Comparison of ENCODE assay signal across 9 mouse cellular contexts in the genomic region with DNA sequence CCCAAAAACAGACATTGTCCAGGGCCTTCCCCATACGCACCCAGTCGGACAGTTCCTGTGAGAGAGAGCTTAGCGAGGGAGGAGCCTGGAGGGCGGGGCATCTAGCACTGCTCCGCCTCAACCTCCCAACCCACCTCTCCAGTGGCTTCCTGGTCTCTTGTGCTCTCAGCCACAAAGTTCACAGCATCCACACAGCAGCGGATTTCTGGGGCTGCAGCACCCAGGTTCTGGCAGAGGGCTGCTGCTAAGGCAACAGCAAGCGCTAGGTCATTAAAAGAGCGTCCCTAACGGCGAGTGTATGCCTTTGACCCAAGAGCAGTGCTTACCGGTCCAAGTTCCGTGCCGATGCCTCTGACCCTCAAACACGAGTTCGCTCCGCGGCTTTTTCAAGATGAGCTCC. TPM values are rescaled to one million over a fixed set of nuclear protein-coding genes. Genes with fewer than 3 reads are reported as not detected.
DNase-seq lines count a peak whose midpoint lies in the region; ATAC-seq and TF ChIP-seq lines count a peak whose summit lies in the region.
"Had no signal": no experiment of that assay in that cellular context is flagged by ENCODE, and none has a peak within 500 bp of the region (broad histone marks: within the 10 kb centered on the region; RNA-seq: fewer than 3 reads in every experiment).

No protein-coding gene starts in this region.

- no peaks in the 10 kb centered on the region; the same call in 1 of the 2 replicates for H3K4me1 ChIP-seq in bone marrow, adult 2 months (ENCODE audit: control insufficient read depth, insufficient read depth, low read length)
- H3K4me1 ChIP-seq in forebrain, embryonic 12.5 days: peaks cover 12% of the 10 kb centered on the region
- peaks cover 15% of the 10 kb centered on the region for H3K4me1 ChIP-seq in limb, embryonic 12.5 days (replicated peaks)
- peaks cover 13% of the 10 kb centered on the region for H3K4me1 ChIP-seq in midbrain, embryonic 12.5 days
- H3K4me1 ChIP-seq in stomach, embryonic 15.5 days: peaks cover 11% of the 10 kb centered on the region

- peaks cover 35% of the 10 kb centered on the region for H3K36me3 ChIP-seq in forebrain, embryonic 12.5 days (replicated peaks)
- peaks cover 38% of the 10 kb centered on the region for H3K36me3 ChIP-seq in limb, embryonic 12.5 days
- peaks cover 34% of the 10 kb centered on the region for H3K36me3 ChIP-seq in midbrain, embryonic 12.5 days
- peaks cover 20% of the 10 kb centered on the region for H3K36me3 ChIP-seq in stomach, embryonic 15.5 days

- DNase-seq in ES-CJ7 (ENCODE audit: low read depth, low spot score): peak; percentile 76
- DNase-seq in heart, postnatal 4 days: peak; percentile 63
- DNase-seq in frontal cortex, adult 2 months (ENCODE audit: extremely low spot score in 1 of 2, low spot score in 1 of 2): no peak

- ATAC-seq in forebrain, embryonic 12.5 days (ENCODE audit: low FRiP score): peak; percentile 36; the same call in 1 of the 2 replicates
- ATAC-seq in limb, embryonic 12.5 days (ENCODE audit: insufficient number of reproducible peaks, insufficient read depth, low FRiP score, low TSS enrichment, low read depth): peak; percentile 75
- ATAC-seq in midbrain, embryonic 12.5 days (ENCODE audit: low FRiP score, low read depth): no peak
- peak; percentile 87 for ATAC-seq in stomach, embryonic 15.5 days (ENCODE audit: insufficient read depth, low FRiP score, low read depth)

- H3K4me2 ChIP-seq in forebrain, embryonic 12.5 days: peak overlapping the region; percentile 57
- H3K4me2 ChIP-seq in limb, embryonic 12.5 days: peak overlapping the region; percentile 75
- peak overlapping the region; percentile 53 for H3K4me2 ChIP-seq in midbrain, embryonic 12.5 days (replicated peaks)
- peak overlapping the region; percentile 93 for H3K4me2 ChIP-seq in stomach, embryonic 15.5 days

- H3K9ac ChIP-seq in forebrain, embryonic 12.5 days: peak overlapping the region; percentile 46
- peak overlapping the region; percentile 47 for H3K9ac ChIP-seq in limb, embryonic 12.5 days (replicated peaks)
- peak overlapping the region; percentile 43; the same call in 1 of the 2 replicates for H3K9ac ChIP-seq in midbrain, embryonic 12.5 days (replicated peaks)
- H3K9ac ChIP-seq in stomach, embryonic 15.5 days: 0 out of 2 replicates have a peak overlapping the region, but pooled peaks have one; percentile 27

- H3K4me3 ChIP-seq in bone marrow, adult 2 months (replicated peaks; ENCODE audit: control insufficient read depth, low read depth, low read length): peak overlapping the region; percentile 71
- H3K4me3 ChIP-seq in forebrain, embryonic 12.5 days (replicated peaks): peak overlapping the region; percentile 27
- peak overlapping the region; percentile 38 for H3K4me3 ChIP-seq in limb, embryonic 12.5 days (replicated peaks)
- H3K4me3 ChIP-seq in midbrain, embryonic 12.5 days: peak overlapping the region; percentile 29
- H3K4me3 ChIP-seq in stomach, embryonic 15.5 days (replicated peaks): peak overlapping the region; percentile 44

- 0 out of 2 replicates have a peak overlapping the region, but pooled peaks have one; percentile 14 for H3K27ac ChIP-seq in bone marrow, adult 2 months (ENCODE audit: control insufficient read depth, insufficient read depth, low read depth, low read length, poor library complexity)
- H3K27ac ChIP-seq in forebrain, embryonic 12.5 days: no peak overlapping the region
- H3K27ac ChIP-seq in limb, embryonic 12.5 days: 0 out of 2 replicates have a peak overlapping the region, but pooled peaks have one; percentile 53
- no peak overlapping the region for H3K27ac ChIP-seq in midbrain, embryonic 12.5 days (replicated peaks)
- H3K27ac ChIP-seq in stomach, embryonic 15.5 days: peak overlapping the region; percentile 78

- 0 out of 2 replicates have a peak, but pooled peaks cover 2% of the 10 kb centered on the region for H3K9me3 ChIP-seq in forebrain, embryonic 12.5 days
- no peaks in the 10 kb centered on the region for H3K9me3 ChIP-seq in limb, embryonic 12.5 days
- H3K9me3 ChIP-seq in midbrain, embryonic 12.5 days: no peaks in the 10 kb centered on the region
- no peaks in the 10 kb centered on the region for H3K9me3 ChIP-seq in stomach, embryonic 15.5 days

- peaks cover 23% of the 10 kb centered on the region for H3K27me3 ChIP-seq in forebrain, embryonic 12.5 days
- peaks cover 18% of the 10 kb centered on the region for H3K27me3 ChIP-seq in limb, embryonic 12.5 days
- H3K27me3 ChIP-seq in midbrain, embryonic 12.5 days: peaks cover 16% of the 10 kb centered on the region
- 0 out of 2 replicates have a peak, but pooled peaks cover 3% of the 10 kb centered on the region for H3K27me3 ChIP-seq in stomach, embryonic 15.5 days (replicated peaks)

- WGBS in bone marrow, adult 2 months: under 1% methylated on average over 17 of the region's 17 CpGs
- under 1% methylated on average over 17 of the region's 17 CpGs for WGBS in forebrain, embryonic 12.5 days
- WGBS in limb, embryonic 12.5 days: under 1% methylated on average over 17 of the region's 17 CpGs
- WGBS in midbrain, embryonic 12.5 days: under 1% methylated on average over 17 of the region's 17 CpGs
- 1% methylated on average over 17 of the region's 17 CpGs for WGBS in stomach, embryonic 15.5 days

- peak; percentile 43; the same call in 1 of the 2 replicates for TF ChIP-seq POLR2A in bone marrow, adult 2 months (IDR thresholded peaks at IDR 0.05; ENCODE audit: borderline replicate concordance, control insufficient read depth, low read depth, low read length)

- no peak for TF ChIP-seq CTCF in bone marrow, adult 2 months (IDR thresholded peaks at IDR 0.05; ENCODE audit: control insufficient read depth, insufficient read depth, low read length)

RNA-seq across cellular contexts. Expression of a gene that starts 0.6 kb away (rescaled TPM):
- polyA plus RNA-seq in bone marrow, adult 2 months (2011; ENCODE audit: insufficient read depth, insufficient read length, low replicate concordance, missing spikeins): not detected in 2 replicates
- polyA plus RNA-seq in forebrain, embryonic 12.5 days (2016; fragmentation: Nextera tagmentation; extraction: Ambion mirVana): not detected in 2 replicates
- total RNA-seq in heart, postnatal 4 days (2021): not detected
- not detected in 2 replicates for polyA plus RNA-seq in limb, embryonic 12.5 days (2016; fragmentation: Nextera tagmentation; extraction: Ambion mirVana)
- polyA plus RNA-seq in midbrain, embryonic 12.5 days (2016; fragmentation: Nextera tagmentation; extraction: Ambion mirVana): not detected in 2 replicates
- 0.23 TPM in 1 of 2 replicates, not detected in the other for polyA plus RNA-seq in stomach, embryonic 15.5 days (2015; fragmentation: Nextera tagmentation; extraction: Ambion mirVana)
- not detected in 2 replicates for polyA plus RNA-seq in frontal cortex, adult 2 months (2012; rRNA removed)

RNA-seq across cellular contexts. Expression of a gene that starts 3.9 kb away (rescaled TPM):
- polyA plus RNA-seq in bone marrow, adult 2 months (2011; ENCODE audit: insufficient read depth, insufficient read length, low replicate concordance, missing spikeins): 2.0 TPM in 1 of 2 replicates, not detected in the other
- polyA plus RNA-seq in forebrain, embryonic 12.5 days (2016; fragmentation: Nextera tagmentation; extraction: Ambion mirVana): not detected in 2 replicates
- not detected for total RNA-seq in heart, postnatal 4 days (2021)
- not detected in 2 replicates for polyA plus RNA-seq in limb, embryonic 12.5 days (2016; fragmentation: Nextera tagmentation; extraction: Ambion mirVana)
- 0.32 TPM in 1 of 2 replicates, not detected in the other for polyA plus RNA-seq in midbrain, embryonic 12.5 days (2016; fragmentation: Nextera tagmentation; extraction: Ambion mirVana)
- polyA plus RNA-seq in stomach, embryonic 15.5 days (2015; fragmentation: Nextera tagmentation; extraction: Ambion mirVana): not detected in 2 replicates
- polyA plus RNA-seq in frontal cortex, adult 2 months (2012; rRNA removed): 0.30 and 0.42 TPM in 2 replicates
- total RNA-seq: layer of hippocampus, postnatal 36 days had no signal

RNA-seq across cellular contexts. Expression of a gene that starts 23.8 kb away (rescaled TPM):
- polyA plus RNA-seq in bone marrow, adult 2 months (2011; ENCODE audit: insufficient read depth, insufficient read length, low replicate concordance, missing spikeins): 8.6 and 28.3 TPM in 2 replicates
- polyA plus RNA-seq in forebrain, embryonic 12.5 days (2016; fragmentation: Nextera tagmentation; extraction: Ambion mirVana): 0.23 and 0.33 TPM in 2 replicates
- under 1 TPM; 0.16 to 0.26 TPM for total RNA-seq in heart, postnatal 4 days (2021)
- polyA plus RNA-seq in limb, embryonic 12.5 days (2016; fragmentation: Nextera tagmentation; extraction: Ambion mirVana): 0.22 and 0.31 TPM in 2 replicates
- polyA plus RNA-seq in midbrain, embryonic 12.5 days (2016; fragmentation: Nextera tagmentation; extraction: Ambion mirVana): 0.35 and 0.37 TPM in 2 replicates
- polyA plus RNA-seq in stomach, embryonic 15.5 days (2015; fragmentation: Nextera tagmentation; extraction: Ambion mirVana): 0.09 and 0.19 TPM in 2 replicates
- polyA plus RNA-seq in frontal cortex, adult 2 months (2012; rRNA removed): not detected in 2 replicates
- total RNA-seq: layer of hippocampus, postnatal 36 days had no signal

RNA-seq across cellular contexts. Expression of a gene that starts 32.0 kb away (rescaled TPM):
- 125 and 265 TPM in 2 replicates for polyA plus RNA-seq in bone marrow, adult 2 months (2011; ENCODE audit: insufficient read depth, insufficient read length, low replicate concordance, missing spikeins)
- polyA plus RNA-seq in forebrain, embryonic 12.5 days (2016; fragmentation: Nextera tagmentation; extraction: Ambion mirVana): 85.1 and 96.1 TPM in 2 replicates
- total RNA-seq in heart, postnatal 4 days (2021): 10 to 100 TPM; 42.1 to 42.8 TPM
- 95.8 and 104 TPM in 2 replicates for polyA plus RNA-seq in limb, embryonic 12.5 days (2016; fragmentation: Nextera tagmentation; extraction: Ambion mirVana)
- 96.6 and 101 TPM in 2 replicates for polyA plus RNA-seq in midbrain, embryonic 12.5 days (2016; fragmentation: Nextera tagmentation; extraction: Ambion mirVana)
- 97.2 and 108 TPM in 2 replicates for polyA plus RNA-seq in stomach, embryonic 15.5 days (2015; fragmentation: Nextera tagmentation; extraction: Ambion mirVana)
- 119 and 125 TPM in 2 replicates for polyA plus RNA-seq in frontal cortex, adult 2 months (2012; rRNA removed)

RNA-seq across cellular contexts. Expression of a gene that starts 32.2 kb away (rescaled TPM):
- 28.7 and 49.2 TPM in 2 replicates for polyA plus RNA-seq in bone marrow, adult 2 months (2011; ENCODE audit: insufficient read depth, insufficient read length, low replicate concordance, missing spikeins)
- polyA plus RNA-seq in forebrain, embryonic 12.5 days (2016; fragmentation: Nextera tagmentation; extraction: Ambion mirVana): 139 and 141 TPM in 2 replicates
- total RNA-seq in heart, postnatal 4 days (2021): 100 to 1,000 TPM; 311 to 313 TPM
- 161 and 163 TPM in 2 replicates for polyA plus RNA-seq in limb, embryonic 12.5 days (2016; fragmentation: Nextera tagmentation; extraction: Ambion mirVana)
- polyA plus RNA-seq in midbrain, embryonic 12.5 days (2016; fragmentation: Nextera tagmentation; extraction: Ambion mirVana): 138 and 149 TPM in 2 replicates
- polyA plus RNA-seq in stomach, embryonic 15.5 days (2015; fragmentation: Nextera tagmentation; extraction: Ambion mirVana): 150 and 151 TPM in 2 replicates
- 132 and 138 TPM in 2 replicates for polyA plus RNA-seq in frontal cortex, adult 2 months (2012; rRNA removed)

Comparison
In these comparisons a context has a peak if more than half of its experiments do, and no peak if none do; other contexts are left out.
1. DNase-seq: peak in ES-CJ7 (single experiment) and heart, postnatal 4 days (single experiment); none in frontal cortex, adult 2 months (0 of 2).
2. H3K27ac ChIP-seq: peak in bone marrow, adult 2 months (single experiment), limb, embryonic 12.5 days (single experiment) and stomach, embryonic 15.5 days (single experiment); none in forebrain, embryonic 12.5 days (single experiment) and midbrain, embryonic 12.5 days (single experiment).
3. Peak in every context shown above with its lines, with median percentiles within 50 percentile points of each other: H3K4me3 ChIP-seq, H3K4me2 ChIP-seq and H3K9ac ChIP-seq.